Comparison of ENCODE assay signal across 11 mouse cellular contexts in the genomic region with DNA sequence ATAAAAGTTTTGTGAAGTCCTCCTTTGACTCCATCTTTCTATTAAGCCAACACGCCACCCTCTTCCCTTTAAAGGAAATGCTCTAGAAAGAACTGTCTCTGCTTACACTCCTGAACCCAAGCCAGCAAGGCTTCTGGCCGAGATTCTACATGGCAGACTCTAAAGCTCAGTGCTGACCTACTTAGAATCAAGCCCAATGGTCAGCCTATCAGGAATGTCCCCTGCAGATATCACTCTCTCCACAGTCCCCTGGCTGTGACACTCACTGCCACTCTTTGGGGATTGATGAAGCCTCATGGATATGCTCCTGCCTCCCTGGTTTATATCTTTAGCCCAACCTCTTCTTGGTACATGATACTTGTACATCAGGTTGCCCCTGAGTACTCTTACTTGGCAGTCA. TPM values are rescaled to one million over a fixed set of nuclear protein-coding genes. Genes with fewer than 3 reads are reported as not detected.
DNase-seq lines count a peak whose midpoint lies in the region; ATAC-seq lines count a peak whose summit lies in the region.
"Had no signal": no experiment of that assay in that cellular context is flagged by ENCODE, and none has a peak within 500 bp of the region (broad histone marks: within the 10 kb centered on the region; RNA-seq: fewer than 3 reads in every experiment).

No protein-coding gene starts in this region.

- no peaks in the 10 kb centered on the region for H3K27me3 ChIP-seq in forebrain, embryonic 12.5 days
- H3K27me3 ChIP-seq: hindbrain, embryonic 12.5 days had no signal

- no peak overlapping the region for H3K9ac ChIP-seq in forebrain, embryonic 12.5 days
- H3K9ac ChIP-seq: hindbrain, embryonic 12.5 days had no signal

- peak; percentile 26 to 44 for DNase-seq in kidney, postnatal 25 days
- DNase-seq in kidney, postnatal 14 days, result no peak
- peak; percentile 85 for DNase-seq in cerebellum, adult 11 months
- DNase-seq in cerebellum, postnatal 14 days, result peak; percentile 93
- DNase-seq in heart, postnatal 25 days (ENCODE audit: low spot score), result peak; percentile 8
- DNase-seq in layer of hippocampus, postnatal 25 days (ENCODE audit: extremely low spot score in 1 of 2, low spot score in 1 of 2), result no peak
- DNase-seq: lung, adult 18-20 months had no signal

- 74% methylated on average over 2 of the region's 2 CpGs for WGBS in forebrain, embryonic 12.5 days

- intact Hi-C loops in heart, postnatal 25 days (cut with DNase I), result no loop called here

- H3K4me3 ChIP-seq in forebrain, embryonic 12.5 days (replicated peaks), result no peak overlapping the region
- H3K4me3 ChIP-seq: hindbrain, embryonic 12.5 days; limb, embryonic 10.5 days; midbrain, embryonic 10.5 days had no signal

- peaks cover 4% of the 10 kb centered on the region; the same call in 1 of the 2 replicates for H3K4me1 ChIP-seq in forebrain, embryonic 12.5 days
- H3K4me1 ChIP-seq: hindbrain, embryonic 12.5 days; limb, embryonic 10.5 days had no signal

- H3K27ac ChIP-seq in forebrain, embryonic 12.5 days, result no peak overlapping the region
- H3K27ac ChIP-seq: hindbrain, embryonic 12.5 days; limb, embryonic 10.5 days; midbrain, embryonic 10.5 days had no signal

- no peaks in the 10 kb centered on the region for H3K36me3 ChIP-seq in forebrain, embryonic 12.5 days (replicated peaks)
- H3K36me3 ChIP-seq: hindbrain, embryonic 12.5 days; limb, embryonic 10.5 days; midbrain, embryonic 10.5 days had no signal

- H3K9me3 ChIP-seq in forebrain, embryonic 12.5 days, result no peaks in the 10 kb centered on the region
- H3K9me3 ChIP-seq: hindbrain, embryonic 12.5 days; limb, embryonic 10.5 days; midbrain, embryonic 10.5 days had no signal

- ATAC-seq in forebrain, embryonic 12.5 days (ENCODE audit: low FRiP score), result no peak

- H3K4me2 ChIP-seq in forebrain, embryonic 12.5 days, result no peak overlapping the region
- H3K4me2 ChIP-seq: hindbrain, embryonic 12.5 days had no signal

RNA-seq across cellular contexts. Expression of gene Hif1a, which starts 28.7 kb away (rescaled TPM):
- 10 to 100 TPM; 49.5 to 56.0 TPM for total RNA-seq in heart, postnatal 25 days (2021)
- 10 to 100 TPM; 55.5 to 59.9 TPM for total RNA-seq in layer of hippocampus, postnatal 25 days (2021)
- polyA plus RNA-seq in forebrain, embryonic 12.5 days (2016; fragmentation: Nextera tagmentation; extraction: Ambion mirVana), result 123 and 124 TPM in 2 replicates

Comparison
In these comparisons a context has a peak if more than half of its experiments do, and no peak if none do; other contexts are left out.
1. DNase-seq: peak in kidney, postnatal 25 days (2 of 2), cerebellum, adult 11 months (single experiment), cerebellum, postnatal 14 days (2 of 2) and heart, postnatal 25 days (single experiment); none in kidney, postnatal 14 days (single experiment) and layer of hippocampus, postnatal 25 days (0 of 2).